1 mouse cellular context compared by ENCODE assay signal in the genomic region with DNA sequence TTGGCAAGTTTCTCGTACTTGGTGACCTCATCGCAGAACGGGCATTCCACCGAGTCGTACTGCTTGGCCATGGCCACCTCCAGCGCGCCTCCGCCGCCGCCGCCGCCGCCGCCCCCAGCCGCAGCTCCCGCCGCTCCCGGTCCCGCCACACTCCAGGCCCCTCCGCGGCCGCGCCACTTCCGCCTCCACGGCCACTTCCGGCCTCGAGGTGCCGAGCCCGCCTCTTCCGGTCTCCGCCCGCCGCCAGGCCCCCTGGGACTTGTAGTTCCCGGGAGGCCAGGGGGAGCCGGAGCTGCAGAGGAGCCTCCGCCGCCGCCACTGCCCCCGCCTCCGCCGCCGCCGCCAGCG.
TF ChIP-seq lines count a peak whose summit lies in the region.

No protein-coding gene starts in this region.

TF ChIP-seq in MEL, 35 proteins besides CTCF, POLR2A, EP300 and RAD21 (continued from another document):
- no peak for TF ChIP-seq MEF2A (IDR thresholded peaks at IDR 0.05; ENCODE audit: extremely low read depth, insufficient replicate concordance, low read depth, low read length, poor library complexity, severe bottlenecking)
- no peak for TF ChIP-seq TAL1 (IDR thresholded peaks at IDR 0.05; ENCODE audit: low read length)
- TF ChIP-seq MAX (IDR thresholded peaks at IDR 0.05; ENCODE audit: low read length), result no peak
- no peak for TF ChIP-seq ZMIZ1 (IDR thresholded peaks at IDR 0.05; ENCODE audit: low read depth, low read length)
- TF ChIP-seq ELF1 (IDR thresholded peaks at IDR 0.05; ENCODE audit: low read depth, low read length), result peak; percentile 97
- 0 out of 2 replicates have a peak, but pooled peaks have one; percentile 34 for TF ChIP-seq MAZ (IDR thresholded peaks at IDR 0.05; ENCODE audit: low read depth, low read length)
- TF ChIP-seq POLR2AphosphoS5 (IDR thresholded peaks at IDR 0.05; ENCODE audit: borderline replicate concordance, low read depth, low read length), result no peak
- TF ChIP-seq TCF12 (IDR thresholded peaks at IDR 0.05; ENCODE audit: low read depth, low read length), result peak; percentile 49; the same call in 1 of the 2 replicates
- TF ChIP-seq NRF1 (IDR thresholded peaks at IDR 0.05; ENCODE audit: insufficient read depth, low read depth, low read length, poor library complexity, severe bottlenecking), result no peak
- TF ChIP-seq USF2 (IDR thresholded peaks at IDR 0.05; ENCODE audit: borderline replicate concordance in 1 of 2, insufficient read depth in 1 of 2, low read depth in 1 of 2, low read length in 2 of 2), result no peak
- TF ChIP-seq POLR2AphosphoS2 (IDR thresholded peaks at IDR 0.05; ENCODE audit: low read length), result no peak
